Mouse (Mus musculus) olfactory bulb, adult 2 months (tissue): ENCODE data around the gene Psd.

Experiments
- CTCF ChIP-seq: fragments of 200-500 bp; IDR thresholded peaks from 2 replicates; pipeline ENCODE4 v1.5.1; 2012; ENCODE audit warnings: low read depth, mild to moderate bottlenecking, low read length, moderate library complexity; ENCODE audit not compliant: insufficient read depth
- POLR2A ChIP-seq: fragments of 200-500 bp; IDR thresholded peaks from 2 replicates; pipeline ENCODE4 v1.6.1; 2012; ENCODE audit warnings: mild to moderate bottlenecking, low read depth, low read length, moderate library complexity; ENCODE audit not compliant: insufficient read depth

DNA sequence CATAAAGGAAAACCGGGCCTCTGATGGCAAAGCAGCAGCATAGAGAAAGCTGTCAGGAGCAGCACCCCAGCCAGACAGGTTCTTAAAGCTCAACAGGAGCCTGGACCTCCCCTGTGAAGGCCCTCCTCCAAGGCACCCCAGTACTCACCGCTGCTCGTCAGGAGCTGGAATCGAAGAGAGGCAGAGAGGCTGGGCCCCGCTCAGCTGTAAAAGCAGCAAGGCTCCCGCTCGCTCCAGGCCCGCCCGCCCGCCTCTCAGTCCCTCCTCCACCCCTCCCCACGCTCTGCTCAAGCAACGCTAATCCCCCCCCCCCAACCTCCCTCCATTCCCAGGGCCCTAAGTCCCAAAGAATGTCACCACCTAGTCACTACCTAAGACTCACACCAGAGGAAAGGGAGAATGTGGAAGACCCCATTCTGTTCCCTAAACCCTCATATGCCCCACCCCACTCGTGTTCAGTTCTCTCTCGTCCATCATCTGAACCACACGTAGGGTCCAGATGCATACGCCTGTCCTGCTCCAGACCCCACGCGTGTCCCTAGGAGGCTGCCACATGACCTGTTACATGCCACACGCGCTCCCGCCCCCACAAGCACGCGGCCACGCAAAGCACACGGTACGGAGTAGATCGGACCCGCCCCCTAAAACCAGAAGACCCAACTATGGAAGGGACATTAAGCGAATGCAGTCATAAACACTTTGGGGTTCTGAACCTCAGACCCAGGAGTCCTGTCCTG, 769 bp downstream of the Psd start:
- TF ChIP-seq CTCF (no peak), POLR2A (no peak)
